Mouse (Mus musculus): ENCODE data around the gene Fam45a. TPM values are rescaled to one million over a fixed set of nuclear protein-coding genes. Genes with fewer than 3 reads are reported as not detected.

The Fam45a gene
- polyA plus RNA-seq, 2 experiments: 37.8 to 42.6 TPM

DNA sequence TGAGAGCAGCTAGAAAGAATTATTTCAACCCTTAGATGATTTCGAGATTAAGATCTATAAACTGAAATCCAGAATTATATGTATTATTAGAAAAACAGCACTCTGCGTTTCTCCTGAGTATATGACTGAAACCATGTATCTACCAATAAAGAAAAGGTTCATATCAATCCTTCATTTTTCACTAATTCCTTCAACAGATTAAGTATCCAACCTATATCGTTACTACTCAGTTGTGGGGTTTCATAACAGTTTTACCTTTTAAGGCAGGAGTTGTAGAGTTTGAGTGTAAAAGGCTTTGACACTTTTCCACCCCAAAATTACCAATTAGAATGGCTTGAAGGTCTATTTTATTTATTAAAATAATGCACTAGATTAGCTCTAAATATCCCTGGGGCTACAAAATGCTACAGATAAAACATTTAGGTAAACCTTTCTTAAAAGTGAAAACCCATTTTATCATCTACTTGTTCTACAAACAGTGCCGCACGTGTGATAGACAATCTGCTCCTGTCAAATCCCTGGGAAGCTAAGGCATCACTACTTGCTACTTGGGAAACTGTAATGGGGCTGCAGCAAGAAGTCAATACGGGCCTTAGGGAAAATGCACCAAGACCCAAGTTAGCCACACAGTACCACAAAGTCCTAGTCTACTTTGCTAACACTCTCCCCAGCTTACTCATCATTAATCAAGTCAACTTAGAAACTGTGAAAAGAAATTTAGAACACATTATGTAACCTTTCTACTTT is 23.0 kb upstream of the Fam45a start:
- Histone ChIP-seq H3K36me3 (ENCODE audit: control insufficient read depth, insufficient read depth, low read length) (0 out of 2 replicates have a peak, but pooled peaks cover 3% of the 10 kb centered on the region), H3K4me2 (replicated peaks; ENCODE audit: low read depth, low read length, severe bottlenecking) (peak overlapping the region; percentile 49), H3K9ac (ENCODE audit: low read depth, low read length, severe bottlenecking) (peak overlapping the region; percentile 31), H3K27me3 (ENCODE audit: control insufficient read depth, insufficient read depth, low read length) (no peaks in the 10 kb centered on the region), H3K4me1 (ENCODE audit: control insufficient read depth, insufficient read depth, low read length) (peaks cover 16% of the 10 kb centered on the region), H3K27ac (replicated peaks; ENCODE audit: low read depth, low read length) (no peak overlapping the region), H3K4me3 (replicated peaks; ENCODE audit: low read length) (peak overlapping the region; percentile 99), H3K9me3 (ENCODE audit: control insufficient read depth, low read length) (no peaks in the 10 kb centered on the region)
- ATAC-seq (ENCODE audit: low FRiP score, low read depth) (no peak), DNase-seq (ENCODE audit: low spot score) (no peak)
- TF ChIP-seq POLR2A (IDR thresholded peaks at IDR 0.05; ENCODE audit: borderline replicate concordance, extremely low read depth, insufficient read depth, insufficient read length): no peak
- WGBS: 41% methylated on average over 6 of the region's 6 CpGs

DNA sequence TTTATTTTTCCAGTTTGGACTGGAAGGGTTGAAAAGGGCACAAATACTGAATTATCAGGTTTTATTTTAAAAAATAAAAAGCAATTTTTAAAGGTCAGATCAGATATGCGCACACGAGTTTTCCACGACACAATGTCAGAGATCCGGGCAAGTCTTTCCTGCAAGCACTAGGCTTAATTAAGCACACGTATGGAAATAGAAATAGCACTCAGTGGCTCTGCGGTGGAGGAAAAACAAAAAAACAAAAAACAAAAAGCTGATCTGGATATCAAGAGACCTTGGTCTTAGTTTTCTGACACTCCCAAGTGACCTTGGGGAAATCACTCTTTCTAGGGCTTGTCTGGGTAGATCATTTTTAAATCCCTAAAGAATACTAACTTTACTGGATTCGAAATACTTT is 21.9 kb upstream of the Fam45a start:
- H3K4me3 ChIP-seq (replicated peaks; ENCODE audit: low read length): peak overlapping the region; percentile 99
- TF ChIP-seq POLR2A (IDR thresholded peaks at IDR 0.05; ENCODE audit: borderline replicate concordance, extremely low read depth, insufficient read depth, insufficient read length): no peak
- no peaks in the 10 kb centered on the region for H3K9me3 ChIP-seq (ENCODE audit: control insufficient read depth, low read length)
- H3K27ac ChIP-seq (replicated peaks; ENCODE audit: low read depth, low read length): peak overlapping the region; percentile 94
- no peaks in the 10 kb centered on the region for H3K27me3 ChIP-seq (ENCODE audit: control insufficient read depth, insufficient read depth, low read length)
- H3K9ac ChIP-seq (ENCODE audit: low read depth, low read length, severe bottlenecking): peak overlapping the region; percentile 100
- ATAC-seq (ENCODE audit: low FRiP score, low read depth) (no peak), DNase-seq (ENCODE audit: low spot score) (no peak)
- H3K4me2 ChIP-seq (replicated peaks; ENCODE audit: low read depth, low read length, severe bottlenecking): peak overlapping the region; percentile 49
- whole genome bisulfite sequencing: 2% methylated on average over 7 of the region's 7 CpGs
- peaks cover 16% of the 10 kb centered on the region for H3K4me1 ChIP-seq (ENCODE audit: control insufficient read depth, insufficient read depth, low read length)
- H3K36me3 ChIP-seq (ENCODE audit: control insufficient read depth, insufficient read depth, low read length): 0 out of 2 replicates have a peak, but pooled peaks cover 3% of the 10 kb centered on the region

DNA sequence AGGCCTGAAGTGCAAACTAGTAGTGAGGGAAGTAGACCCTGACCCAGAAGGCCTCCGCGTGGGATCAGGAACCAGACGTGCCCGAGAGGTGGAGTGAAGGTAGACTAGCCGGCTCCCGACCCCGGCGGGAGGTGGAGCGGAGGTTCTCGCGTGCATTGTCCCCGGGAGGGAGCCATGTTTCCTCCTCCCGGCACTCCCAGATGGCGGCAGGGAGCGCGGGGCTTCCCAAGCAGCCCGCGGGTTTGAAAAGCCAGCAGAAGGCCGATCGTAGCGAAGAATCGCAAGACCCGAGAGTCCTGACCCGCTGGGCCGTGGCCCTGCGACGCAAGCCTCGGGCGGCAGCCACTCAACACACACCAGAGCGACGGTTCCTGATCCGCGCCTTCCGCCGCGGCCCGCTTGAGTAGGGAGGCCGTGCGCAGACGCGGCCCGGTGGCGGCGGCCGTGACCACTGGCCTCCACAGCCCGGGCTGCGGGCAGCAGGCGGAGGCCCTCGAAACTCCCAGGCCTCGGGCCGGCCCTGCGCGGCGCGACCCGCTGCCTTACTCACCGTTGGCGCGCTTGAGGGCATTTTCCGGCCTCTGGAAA is 21.4 kb upstream of the Fam45a start:
- TF ChIP-seq POLR2A (IDR thresholded peaks at IDR 0.05; ENCODE audit: borderline replicate concordance, extremely low read depth, insufficient read depth, insufficient read length): no peak
- H3K4me1 ChIP-seq (ENCODE audit: control insufficient read depth, insufficient read depth, low read length): peaks cover 16% of the 10 kb centered on the region
- H3K4me3 ChIP-seq (replicated peaks; ENCODE audit: low read length): peak overlapping the region; percentile 99
- DNase-seq (ENCODE audit: low spot score) (peak; percentile 37), ATAC-seq (ENCODE audit: low FRiP score, low read depth) (peak; percentile 58)
- WGBS: under 1% methylated on average over 48 of the region's 60 CpGs
- 0 out of 2 replicates have a peak, but pooled peaks cover 3% of the 10 kb centered on the region for H3K36me3 ChIP-seq (ENCODE audit: control insufficient read depth, insufficient read depth, low read length)
- peak overlapping the region; percentile 94 for H3K27ac ChIP-seq (replicated peaks; ENCODE audit: low read depth, low read length)
- H3K27me3 ChIP-seq (ENCODE audit: control insufficient read depth, insufficient read depth, low read length): no peaks in the 10 kb centered on the region
- H3K9ac ChIP-seq (ENCODE audit: low read depth, low read length, severe bottlenecking): peak overlapping the region; percentile 100
- H3K9me3 ChIP-seq (ENCODE audit: control insufficient read depth, low read length): no peaks in the 10 kb centered on the region
- H3K4me2 ChIP-seq (replicated peaks; ENCODE audit: low read depth, low read length, severe bottlenecking): peak overlapping the region; percentile 49

DNA sequence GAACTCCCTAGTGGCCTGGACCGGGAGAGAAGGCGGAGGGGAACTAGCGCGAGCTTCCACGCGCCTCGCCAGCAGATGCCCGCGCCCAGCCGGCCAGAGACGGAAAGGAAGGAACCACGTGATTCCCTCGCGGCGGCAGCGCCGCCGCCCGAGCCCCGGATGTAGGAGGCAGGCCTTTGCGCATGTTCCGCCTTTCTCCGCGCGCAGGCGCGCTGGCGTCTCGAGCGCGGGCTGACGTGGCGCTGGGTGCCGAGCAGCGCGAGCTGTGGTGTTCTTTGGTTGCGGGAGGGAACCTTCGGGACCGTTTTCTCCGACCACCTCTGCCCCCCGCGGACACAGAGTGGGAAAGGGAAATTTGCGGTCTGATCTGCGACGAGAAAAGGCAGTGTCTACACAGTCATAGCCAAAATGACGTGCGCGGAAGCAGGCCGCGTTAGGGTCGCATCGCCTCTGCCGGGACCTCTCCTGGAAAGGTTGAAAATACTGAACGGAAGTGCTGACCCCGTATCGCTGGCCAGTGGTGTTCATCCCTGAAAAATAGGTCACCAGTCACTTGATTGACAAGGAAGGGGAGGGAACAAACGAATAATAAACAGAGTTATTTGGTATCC is 20.7 kb upstream of the Fam45a start, which contains the start of gene Eif3a:
Gene Eif3a (minus strand): TSS at position 108 of the 611 bp plus-strand sequence.
- peak; percentile 97; the same call in 1 of the 2 replicates for TF ChIP-seq POLR2A (IDR thresholded peaks at IDR 0.05; ENCODE audit: borderline replicate concordance, extremely low read depth, insufficient read depth, insufficient read length)
- H3K4me1 ChIP-seq (ENCODE audit: control insufficient read depth, insufficient read depth, low read length): peaks cover 16% of the 10 kb centered on the region
- peak within 1 kb of the TSS; percentile 99 for H3K4me3 ChIP-seq (replicated peaks; ENCODE audit: low read length)
- ATAC-seq (ENCODE audit: low FRiP score, low read depth): peak; percentile 95
- H3K36me3 ChIP-seq (ENCODE audit: control insufficient read depth, insufficient read depth, low read length): 0 out of 2 replicates have a peak, but pooled peaks cover 3% of the 10 kb centered on the region
- H3K4me2 ChIP-seq (replicated peaks; ENCODE audit: low read depth, low read length, severe bottlenecking): peak within 1 kb of the TSS; percentile 49
- no peaks in the 10 kb centered on the region for H3K9me3 ChIP-seq (ENCODE audit: control insufficient read depth, low read length)
- no peaks in the 10 kb centered on the region for H3K27me3 ChIP-seq (ENCODE audit: control insufficient read depth, insufficient read depth, low read length)
- H3K9ac ChIP-seq (ENCODE audit: low read depth, low read length, severe bottlenecking): peak within 1 kb of the TSS; percentile 100
- DNase-seq (ENCODE audit: low spot score): peak; percentile 92
- H3K27ac ChIP-seq (replicated peaks; ENCODE audit: low read depth, low read length): peak within 1 kb of the TSS; percentile 94
- under 1% methylated on average over 52 of the region's 57 CpGs for WGBS

DNA sequence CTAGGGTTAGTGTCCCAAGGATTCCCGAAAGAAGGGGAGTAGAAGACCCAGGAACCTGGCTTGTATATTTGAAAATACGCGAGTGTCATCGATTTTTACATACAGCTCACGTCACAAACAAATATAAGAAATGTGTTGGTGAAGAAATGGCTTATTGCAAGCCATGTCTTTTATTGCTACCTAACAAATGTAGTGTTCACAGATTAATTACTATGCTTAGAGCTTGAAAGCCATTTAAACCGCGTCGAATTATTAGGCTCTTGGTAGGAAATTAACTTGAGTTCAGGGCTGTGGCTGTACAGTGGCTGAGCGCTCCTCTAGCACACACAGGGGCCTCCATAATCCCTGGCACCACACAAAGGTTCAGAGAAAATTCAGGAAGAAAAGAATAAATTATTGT is 20.2 kb upstream of the Fam45a start:
- Histone ChIP-seq H3K9me3 (ENCODE audit: control insufficient read depth, low read length) (no peaks in the 10 kb centered on the region), H3K4me1 (ENCODE audit: control insufficient read depth, insufficient read depth, low read length) (peaks cover 12% of the 10 kb centered on the region), H3K27me3 (ENCODE audit: control insufficient read depth, insufficient read depth, low read length) (no peaks in the 10 kb centered on the region), H3K9ac (ENCODE audit: low read depth, low read length, severe bottlenecking) (peak overlapping the region; percentile 100), H3K4me3 (replicated peaks; ENCODE audit: low read length) (peak overlapping the region; percentile 99), H3K27ac (replicated peaks; ENCODE audit: low read depth, low read length) (peak overlapping the region; percentile 94), H3K36me3 (ENCODE audit: control insufficient read depth, insufficient read depth, low read length) (0 out of 2 replicates have a peak, but pooled peaks cover under 1% of the 10 kb centered on the region), H3K4me2 (replicated peaks; ENCODE audit: low read depth, low read length, severe bottlenecking) (peak overlapping the region; percentile 49)
- DNase-seq (ENCODE audit: low spot score): no peak
- no peak for ATAC-seq (ENCODE audit: low FRiP score, low read depth)
- TF ChIP-seq POLR2A (IDR thresholded peaks at IDR 0.05; ENCODE audit: borderline replicate concordance, extremely low read depth, insufficient read depth, insufficient read length): no peak
- WGBS: 14% methylated on average over 9 of the region's 9 CpGs

All from limb, embryonic 14.5 days (tissue).